Mouse (Mus musculus): Measurements from ENCODE around the gene Dnajb11. TPM values are rescaled to one million over a fixed set of nuclear protein-coding genes. Genes with fewer than 3 reads are reported as not detected.

Dnajb11 gene
- polyA plus RNA-seq, 2 experiments = 25.9 to 54.3 TPM

- H3K4me3 ChIP-seq (ENCODE audit: insufficient read depth in 1 of 2, low read depth in 2 of 2, low read length in 2 of 2) = 0 out of 4 replicates have a peak overlapping the region, but pooled peaks of 1 of the 2 experiments have one; percentile 16
- no peak for DNase-seq (ENCODE audit: low read depth in 3 of 3, low spot score in 3 of 3)
- H3K9ac ChIP-seq (replicated peaks) = no peak overlapping the region
- WGBS (ENCODE audit: insufficient replicate concordance) = 59% methylated on average over 8 of the region's 8 CpGs
- no peak overlapping the region; the same call in 1 of the 2 replicates for H3K4me2 ChIP-seq (ENCODE audit: low read depth)
- peaks cover 0 to 8% of the 10 kb centered on the region in 2 experiments; a peak in 2 of 4 replicates for H3K4me1 ChIP-seq (replicated peaks; ENCODE audit: control insufficient read depth in 2 of 2, insufficient read depth in 2 of 2, low read length in 1 of 2)
- H3K36me3 ChIP-seq (replicated peaks; ENCODE audit: control insufficient read depth, insufficient read depth, low read depth) = no peaks in the 10 kb centered on the region; the same call in 1 of the 2 replicates
- TF ChIP-seq CTCF (IDR thresholded peaks at IDR 0.05; ENCODE audit: low read depth) = no peak
- no peak for TF ChIP-seq EP300 (IDR thresholded peaks at IDR 0.05; ENCODE audit: low read depth)
- H3K27me3 ChIP-seq (ENCODE audit: control insufficient read depth, insufficient read depth, low read length) = no peaks in the 10 kb centered on the region
- H3K9me3 ChIP-seq (ENCODE audit: control insufficient read depth, low read length) = no peaks in the 10 kb centered on the region
- ATAC-seq (ENCODE audit: insufficient read depth) = peak; percentile 22; the same call in 1 of the 2 replicates
- no peak overlapping the region for H3K27ac ChIP-seq
Measured at GRCm38 (mm10) chr16:22894095-22894494, 36.5 kb downstream of the Dnajb11 start.

DNA sequence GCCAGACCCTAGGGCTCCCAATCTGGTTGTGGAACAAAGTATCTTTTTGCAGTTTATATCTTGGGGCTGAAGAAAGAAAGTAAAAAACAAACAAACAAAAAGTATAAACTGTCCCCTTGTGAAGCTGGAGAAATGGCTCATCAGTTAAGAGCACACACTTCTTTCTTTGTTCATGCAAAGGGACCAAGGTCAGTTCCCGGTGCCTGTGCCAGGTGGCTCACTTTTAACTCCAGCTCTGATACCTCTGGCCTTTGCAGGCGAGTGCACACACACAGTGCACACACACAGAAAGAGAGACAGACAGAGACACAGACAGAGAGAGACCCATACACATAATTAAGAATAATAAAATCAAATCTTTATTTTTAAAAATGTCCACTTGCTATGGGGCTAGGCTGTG, 39.0 kb downstream of the Dnajb11 start:
- Histone ChIP-seq H3K4me1 (replicated peaks; ENCODE audit: control insufficient read depth in 2 of 2, insufficient read depth in 2 of 2, low read length in 1 of 2) (peaks cover 0 to 2% of the 10 kb centered on the region in 2 experiments; a peak in 1 of 4 replicates), H3K9ac (replicated peaks) (no peak overlapping the region), H3K36me3 (replicated peaks; ENCODE audit: control insufficient read depth, insufficient read depth, low read depth) (no peaks in the 10 kb centered on the region; the same call in 1 of the 2 replicates), H3K9me3 (ENCODE audit: control insufficient read depth, low read length) (no peaks in the 10 kb centered on the region), H3K27me3 (ENCODE audit: control insufficient read depth, insufficient read depth, low read length) (no peaks in the 10 kb centered on the region), H3K4me3 (ENCODE audit: insufficient read depth in 1 of 2, low read depth in 2 of 2, low read length in 2 of 2) (no peak overlapping the region), H3K27ac (no peak overlapping the region), H3K4me2 (ENCODE audit: low read depth) (no peak overlapping the region)
- WGBS (ENCODE audit: insufficient replicate concordance) = 30% methylated on average over 2 of the region's 2 CpGs
- no peak for ATAC-seq (ENCODE audit: insufficient read depth)
- TF ChIP-seq CTCF (IDR thresholded peaks at IDR 0.05; ENCODE audit: low read depth) = no peak
- no peak for TF ChIP-seq EP300 (IDR thresholded peaks at IDR 0.05; ENCODE audit: low read depth)
- DNase-seq (ENCODE audit: low read depth in 3 of 3, low spot score in 3 of 3) = no peak

DNA sequence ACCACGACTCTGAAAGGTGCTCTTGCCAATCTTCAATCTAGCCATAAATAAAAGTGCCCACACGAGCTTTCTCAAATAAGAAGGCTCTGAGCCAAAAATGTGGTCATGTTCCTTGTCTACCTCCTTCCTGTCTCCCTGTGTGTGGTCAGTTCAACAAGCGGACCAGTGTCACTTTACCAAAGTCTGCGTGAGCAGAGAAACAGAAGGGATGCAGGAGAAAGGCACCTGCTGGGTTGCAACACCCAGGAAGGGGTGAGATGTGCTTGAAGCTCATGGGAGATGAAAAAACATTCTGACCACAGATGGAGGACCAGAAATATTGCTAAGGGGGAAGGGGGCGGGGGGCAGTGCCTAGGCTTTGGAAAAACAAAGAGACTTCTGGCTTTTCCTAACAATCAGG, 41.7 kb downstream of the Dnajb11 start:
- DNase-seq (ENCODE audit: low read depth in 3 of 3, low spot score in 3 of 3) (no peak), ATAC-seq (ENCODE audit: insufficient read depth) (0 out of 2 replicates have a peak, but pooled peaks have one; percentile 7)
- H3K36me3 ChIP-seq (replicated peaks; ENCODE audit: control insufficient read depth, insufficient read depth, low read depth) = no peaks in the 10 kb centered on the region; the same call in 1 of the 2 replicates
- H3K9me3 ChIP-seq (ENCODE audit: control insufficient read depth, low read length) = no peaks in the 10 kb centered on the region
- no peak for TF ChIP-seq CTCF (IDR thresholded peaks at IDR 0.05; ENCODE audit: low read depth)
- TF ChIP-seq EP300 (IDR thresholded peaks at IDR 0.05; ENCODE audit: low read depth) = no peak
- 32% methylated on average over 5 of the region's 5 CpGs for WGBS (ENCODE audit: insufficient replicate concordance)
- H3K27ac ChIP-seq = no peak overlapping the region
- H3K4me3 ChIP-seq (ENCODE audit: insufficient read depth in 1 of 2, low read depth in 2 of 2, low read length in 2 of 2) = no peak overlapping the region
- H3K4me1 ChIP-seq (replicated peaks; ENCODE audit: control insufficient read depth in 2 of 2, insufficient read depth in 2 of 2, low read length in 1 of 2) = peaks cover 0 to 2% of the 10 kb centered on the region in 2 experiments; a peak in 1 of 4 replicates
- no peaks in the 10 kb centered on the region for H3K27me3 ChIP-seq (ENCODE audit: control insufficient read depth, insufficient read depth, low read length)
- no peak overlapping the region for H3K4me2 ChIP-seq (ENCODE audit: low read depth)
- no peak overlapping the region for H3K9ac ChIP-seq (replicated peaks)

DNA sequence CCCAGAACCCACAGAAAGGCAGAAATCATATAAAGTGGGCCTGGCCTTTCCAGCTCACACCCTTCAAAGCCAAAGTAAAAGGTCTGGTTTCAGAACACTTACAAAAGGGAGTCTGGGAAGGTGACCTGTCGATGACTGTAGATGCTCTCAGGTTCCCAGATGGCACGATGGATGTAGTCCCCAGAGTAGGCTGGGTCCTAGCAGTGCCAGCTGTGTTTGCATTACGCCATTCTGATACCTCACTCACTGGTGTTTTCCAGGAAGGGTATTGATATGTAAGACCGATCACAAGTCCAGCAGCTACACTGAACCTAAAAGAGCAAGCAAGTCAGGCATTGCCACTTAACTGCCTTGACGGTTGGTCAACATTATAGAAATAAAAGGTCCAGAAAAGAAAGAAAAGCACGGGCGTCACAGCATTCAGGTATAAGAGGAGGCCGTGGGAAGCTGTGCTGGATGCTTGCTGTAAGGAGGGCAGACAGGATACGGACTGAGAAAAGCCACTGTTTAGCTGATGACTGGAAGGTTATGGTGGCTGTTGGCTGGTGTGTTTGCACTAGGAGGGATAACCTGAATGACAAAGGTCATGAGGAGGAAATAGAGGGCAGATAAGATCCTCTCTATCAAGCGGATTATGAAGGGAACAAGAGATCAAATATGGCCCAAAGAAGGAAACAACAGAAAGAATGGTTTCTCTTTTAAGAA, 42.4 kb downstream of the Dnajb11 start:
- H3K9me3 ChIP-seq (ENCODE audit: control insufficient read depth, low read length) = no peaks in the 10 kb centered on the region
- no peaks in the 10 kb centered on the region for H3K27me3 ChIP-seq (ENCODE audit: control insufficient read depth, insufficient read depth, low read length)
- H3K4me3 ChIP-seq (ENCODE audit: insufficient read depth in 1 of 2, low read depth in 2 of 2, low read length in 2 of 2) = no peak overlapping the region
- no peaks in the 10 kb centered on the region; the same call in 1 of the 2 replicates for H3K36me3 ChIP-seq (replicated peaks; ENCODE audit: control insufficient read depth, insufficient read depth, low read depth)
- 58% methylated on average over 10 of the region's 10 CpGs for WGBS (ENCODE audit: insufficient replicate concordance)
- H3K27ac ChIP-seq = no peak overlapping the region
- no peak overlapping the region for H3K4me2 ChIP-seq (ENCODE audit: low read depth)
- ATAC-seq (ENCODE audit: insufficient read depth) (peak; percentile 51; the same call in 1 of the 2 replicates), DNase-seq (ENCODE audit: low read depth in 3 of 3, low spot score in 3 of 3) (no peak)
- H3K4me1 ChIP-seq (replicated peaks; ENCODE audit: control insufficient read depth in 2 of 2, insufficient read depth in 2 of 2, low read length in 1 of 2) = peaks cover 0 to 2% of the 10 kb centered on the region in 2 experiments; a peak in 1 of 4 replicates
- no peak overlapping the region for H3K9ac ChIP-seq (replicated peaks)
- no peak for TF ChIP-seq EP300 (IDR thresholded peaks at IDR 0.05; ENCODE audit: low read depth)
- no peak for TF ChIP-seq CTCF (IDR thresholded peaks at IDR 0.05; ENCODE audit: low read depth)

DNA sequence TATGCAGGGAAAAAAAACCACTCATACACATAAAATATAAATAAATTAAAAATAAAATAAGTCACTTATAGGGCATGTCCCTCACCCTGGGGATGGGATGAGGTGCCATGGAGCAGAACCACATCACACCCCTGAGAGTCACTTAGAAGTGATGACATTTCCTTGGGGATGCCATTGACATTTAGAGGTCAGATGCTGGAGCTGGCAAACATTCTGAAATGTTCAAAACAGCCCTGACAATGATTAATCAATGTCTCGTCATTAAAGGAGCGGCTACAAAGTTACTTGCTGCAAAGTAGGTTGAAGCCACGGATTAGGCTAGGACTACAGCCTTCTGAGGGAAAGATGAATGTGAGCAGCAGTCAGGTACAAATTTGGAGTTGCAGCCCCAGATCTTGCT, 43.7 kb downstream of the Dnajb11 start:
- no peak for ATAC-seq (ENCODE audit: insufficient read depth)
- DNase-seq (ENCODE audit: low read depth in 3 of 3, low spot score in 3 of 3) = no peak
- Histone ChIP-seq H3K4me1 (replicated peaks; ENCODE audit: control insufficient read depth in 2 of 2, insufficient read depth in 2 of 2, low read length in 1 of 2) (peaks cover 0 to 2% of the 10 kb centered on the region in 2 experiments; a peak in 1 of 4 replicates), H3K36me3 (replicated peaks; ENCODE audit: control insufficient read depth, insufficient read depth, low read depth) (no peaks in the 10 kb centered on the region), H3K9ac (replicated peaks) (no peak overlapping the region), H3K4me3 (ENCODE audit: insufficient read depth in 1 of 2, low read depth in 2 of 2, low read length in 2 of 2) (no peak overlapping the region), H3K9me3 (ENCODE audit: control insufficient read depth, low read length) (no peaks in the 10 kb centered on the region), H3K27ac (no peak overlapping the region), H3K4me2 (ENCODE audit: low read depth) (no peak overlapping the region), H3K27me3 (ENCODE audit: control insufficient read depth, insufficient read depth, low read length) (no peaks in the 10 kb centered on the region)
- 48% methylated on average over 3 of the region's 3 CpGs for WGBS (ENCODE audit: insufficient replicate concordance)
- TF ChIP-seq EP300 (IDR thresholded peaks at IDR 0.05; ENCODE audit: low read depth) = no peak
- no peak for TF ChIP-seq CTCF (IDR thresholded peaks at IDR 0.05; ENCODE audit: low read depth)
